Mouse (Mus musculus): ENCODE data around the gene Wnt9b.

The Wnt9b gene

GRCm38 (mm10) chr11:103731594-103731993 lies 18.0 kb downstream of the Wnt9b start:
- no peak for DNase-seq

GRCm38 (mm10) chr11:103729282-103729985 lies 20.2 kb downstream of the Wnt9b start:
- DNase-seq, result no peak

GRCm38 (mm10) chr11:103724331-103724771 lies 25.3 kb downstream of the Wnt9b start:
- no peak for DNase-seq

GRCm38 (mm10) chr11:103722040-103722481 lies 27.6 kb downstream of the Wnt9b start:
- no peak for DNase-seq

- DNase-seq, result peak; percentile 12
Observed at GRCm38 (mm10) chr11:103721468-103722039, 28.1 kb downstream of the Wnt9b start.

- no peak for DNase-seq
Observed at GRCm38 (mm10) chr11:103719436-103719835, 30.2 kb downstream of the Wnt9b start.

- no peak for DNase-seq
Observed at GRCm38 (mm10) chr11:103716971-103717370, 32.6 kb downstream of the Wnt9b start.

GRCm38 (mm10) chr11:103714074-103714473 lies 35.5 kb downstream of the Wnt9b start:
- DNase-seq, result no peak

GRCm38 (mm10) chr11:103711851-103712587 lies 37.6 kb downstream of the Wnt9b start:
- DNase-seq, result no peak

GRCm38 (mm10) chr11:103709982-103710381 lies 39.6 kb downstream of the Wnt9b start:
- no peak for DNase-seq

GRCm38 (mm10) chr11:103707005-103707404 lies 42.6 kb downstream of the Wnt9b start:
- DNase-seq, result no peak

- DNase-seq, result no peak
Observed at GRCm38 (mm10) chr11:103698226-103698625, 51.4 kb downstream of the Wnt9b start.

GRCm38 (mm10) chr11:103697565-103698176 lies 52.0 kb downstream of the Wnt9b start, which contains the start of gene Gosr2:
TSS of gene Gosr2 (minus strand) at chr11:103697898.
- peak; percentile 92 for DNase-seq

GRCm38 (mm10) chr11:103696851-103697564 lies 52.6 kb downstream of the Wnt9b start:
- peak; percentile 76 for DNase-seq

- DNase-seq, result no peak
Observed at GRCm38 (mm10) chr11:103693241-103693640, 56.4 kb downstream of the Wnt9b start.

GRCm38 (mm10) chr11:103691036-103691435 lies 58.6 kb downstream of the Wnt9b start:
- DNase-seq, result no peak

GRCm38 (mm10) chr11:103688980-103689378 lies 60.6 kb downstream of the Wnt9b start:
- DNase-seq, result no peak

GRCm38 (mm10) chr11:103688271-103688979 lies 61.2 kb downstream of the Wnt9b start:
- DNase-seq, result no peak

GRCm38 (mm10) chr11:103686706-103687105 lies 62.9 kb downstream of the Wnt9b start:
- DNase-seq, result no peak

- DNase-seq, result no peak
Observed at GRCm38 (mm10) chr11:103685261-103685736, 64.3 kb downstream of the Wnt9b start.

- no peak for DNase-seq
Observed at GRCm38 (mm10) chr11:103683667-103684334, 65.8 kb downstream of the Wnt9b start.

All from thymus, postnatal 14 days (tissue).